Mouse (Mus musculus): ENCODE data around the gene Gucy2f. TPM values are rescaled to one million over a fixed set of nuclear protein-coding genes. Genes with fewer than 3 reads are reported as not detected.

Gene Gucy2f
- not detected for polyA plus RNA-seq (2017; shearing (Covaris generic))

DNA sequence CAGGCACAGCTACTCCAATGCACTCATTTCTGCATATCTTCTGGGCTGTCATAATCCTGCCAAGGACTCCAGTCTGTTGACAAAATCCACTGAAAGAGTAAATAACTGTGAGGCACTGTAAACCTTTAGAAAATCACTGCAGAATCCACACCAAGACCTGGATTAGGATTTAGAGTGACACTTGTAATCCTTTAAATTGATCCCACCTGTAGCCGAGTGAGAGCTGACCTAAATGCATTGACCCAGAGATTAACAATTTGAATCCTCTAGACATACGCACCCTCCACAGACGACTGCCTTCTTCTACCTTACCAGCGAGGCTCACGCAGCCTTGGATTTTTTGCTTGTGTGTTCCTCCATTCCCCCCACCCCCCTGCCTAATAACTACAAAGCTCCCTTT lies at the start of gene Gucy2f:
TSS of gene Gucy2f (minus strand) at position 101 of the 400 bp plus-strand sequence.

DNA sequence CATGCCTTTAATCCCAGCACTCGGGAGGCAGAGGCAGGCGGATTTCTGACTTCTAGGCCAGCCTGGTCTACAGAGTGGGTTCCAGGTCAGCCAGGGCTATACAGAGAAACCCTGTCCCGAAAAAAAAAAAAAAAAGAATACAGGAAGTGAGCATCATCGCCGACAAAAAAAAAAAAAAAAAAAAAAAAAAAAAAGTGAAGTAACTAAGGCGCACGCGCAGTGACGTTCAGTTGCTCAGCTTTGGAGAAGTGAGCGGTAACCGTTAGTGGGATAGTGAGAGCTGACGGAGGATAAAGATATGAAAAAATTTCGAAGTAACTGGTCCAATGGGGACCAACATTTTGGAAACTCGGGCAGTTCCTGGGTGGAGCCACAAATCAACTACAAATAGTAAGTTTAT lies 29.8 kb upstream of the Gucy2f start, which contains the start of gene Nxt2:
TSS of gene Nxt2 (plus strand) at position 229 of the 400 bp plus-strand sequence.

Other genes starting within 250 kb of the Gucy2f start
- 5.8 TPM for gene Nxt2, start 29.8 kb upstream of the Gucy2f start, polyA plus RNA-seq (2017; shearing (Covaris generic))
- gene Kcne1l, start 109.4 kb upstream of the Gucy2f start, polyA plus RNA-seq (2017; shearing (Covaris generic)) = not detected
- 28.0 TPM for gene Acsl4, start 193.6 kb upstream of the Gucy2f start, polyA plus RNA-seq (2017; shearing (Covaris generic))